Mouse (Mus musculus) liver, embryonic 14.5 days (tissue): ENCODE results near the gene Xylt1.

Source experiments
- CTCF ChIP-seq: IDR thresholded peaks from 2 replicates; pipeline ENCODE4 v1.5.1; 2016; ENCODE audit warnings: antibody characterized with exemption, low read depth, control low read depth
- EP300 ChIP-seq: IDR thresholded peaks from 2 replicates; pipeline ENCODE4 v1.6.1; 2016; ENCODE audit warnings: antibody characterized with exemption, low read depth

DNA sequence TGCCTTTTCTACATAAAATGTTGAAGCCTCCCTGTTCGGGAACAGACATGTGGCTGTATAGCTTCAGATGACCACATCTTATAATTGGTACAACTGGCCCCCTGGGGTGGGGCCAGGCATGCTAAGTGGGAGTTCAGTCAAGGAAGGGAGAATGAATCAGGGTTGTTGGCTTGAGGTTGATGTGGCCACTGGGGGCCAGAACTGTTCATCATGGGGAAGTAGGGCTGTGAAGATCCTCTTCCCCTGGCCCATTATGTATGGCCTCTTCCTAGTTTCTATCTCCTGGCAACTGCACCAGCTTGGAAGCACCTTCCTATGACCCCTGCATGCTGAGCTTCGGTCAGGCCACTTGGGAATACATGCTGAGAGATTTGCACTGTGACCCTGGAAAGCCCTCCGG lies 145.8 kb downstream of the Xylt1 start:
- TF ChIP-seq CTCF, result no peak
- TF ChIP-seq EP300, result no peak
